Mouse (Mus musculus) megakaryocyte, embryonic 14.5 days (primary cell): Measurements from ENCODE around the gene Msln. TPM values are rescaled to one million over a fixed set of nuclear protein-coding genes. Genes with fewer than 3 reads are reported as not detected.
A peak's percentile ranks its signal among the peaks of the same experiment; 100 is the strongest.

Source experiments
- H3K27me3 ChIP-seq: replicated peaks from 2 replicates; pipeline ENCODE3; 2012; ENCODE audit warnings: inconsistent platforms
- H3K36me3 ChIP-seq: replicated peaks from 2 replicates; pipeline ENCODE3; 2012; ENCODE audit warnings: low read length, inconsistent platforms, mixed read lengths
- H3K4me1 ChIP-seq: 2 replicates; pipeline ENCODE4 v1.6.1; 2012; ENCODE audit warnings: inconsistent platforms
- H3K4me3 ChIP-seq: replicated peaks from 2 replicates; pipeline ENCODE3; 2012; ENCODE audit warnings: moderate library complexity, mild to moderate bottlenecking, inconsistent platforms
- H3K9me3 ChIP-seq: 2 replicates; pipeline ENCODE4 v1.6.1; 2012; ENCODE audit warnings: inconsistent platforms
- FLI1 ChIP-seq: IDR thresholded peaks from 2 replicates; pipeline ENCODE4 v1.6.1; 2012; ENCODE audit warnings: low read length, inconsistent platforms, mixed read lengths
- GATA1 ChIP-seq: IDR thresholded peaks from 3 replicates; pipeline ENCODE4 v1.6.1; 2012; ENCODE audit warnings: mixed read lengths, low read length, inconsistent platforms, borderline replicate concordance
- polyA plus RNA-seq: library from polyadenylated mRNA; stranded (reverse); fragments of >175 nt; gene quantifications from 2 replicates; pipeline ENCODE4 v1.2.3, GENCODE M21; 2012; ENCODE audit warnings: low replicate concordance; ENCODE audit not compliant: insufficient read depth

Msln gene
- polyA plus RNA-seq, 1 experiment: not detected

GRCm38 (mm10) chr17:25791843-25792527, 37.8 kb upstream of the Msln start:
- peak overlapping the region; percentile 95 for H3K4me3 ChIP-seq
- H3K4me1 ChIP-seq: peaks cover 63% of the 10 kb centered on the region
- peaks cover 20% of the 10 kb centered on the region for H3K27me3 ChIP-seq
- TF ChIP-seq GATA1: no peak
- H3K9me3 ChIP-seq: no peaks in the 10 kb centered on the region
- peaks cover 42% of the 10 kb centered on the region for H3K36me3 ChIP-seq

- Histone ChIP-seq H3K9me3 (no peaks in the 10 kb centered on the region), H3K27me3 (peaks cover 20% of the 10 kb centered on the region), H3K36me3 (peaks cover 42% of the 10 kb centered on the region), H3K4me3 (peak overlapping the region; percentile 95), H3K4me1 (peaks cover 61% of the 10 kb centered on the region)
- TF ChIP-seq GATA1 (no peak), FLI1 (no peak)
Measured at GRCm38 (mm10) chr17:25791320-25791842, 37.2 kb upstream of the Msln start.

GRCm38 (mm10) chr17:25786781-25787504, 32.8 kb upstream of the Msln start:
- Histone ChIP-seq H3K9me3 (no peaks in the 10 kb centered on the region), H3K4me1 (peaks cover 50% of the 10 kb centered on the region), H3K27me3 (peaks cover 3% of the 10 kb centered on the region), H3K4me3 (no peak overlapping the region), H3K36me3 (peaks cover 55% of the 10 kb centered on the region)
- no peak for TF ChIP-seq GATA1
- TF ChIP-seq FLI1: no peak

GRCm38 (mm10) chr17:25786280-25786679, 32.1 kb upstream of the Msln start, which contains the start of gene Ccdc78:
Gene Ccdc78 (plus strand): TSS chr17:25786580.
- Histone ChIP-seq H3K9me3 (no peaks in the 10 kb centered on the region), H3K4me1 (peaks cover 43% of the 10 kb centered on the region), H3K27me3 (peaks cover 3% of the 10 kb centered on the region), H3K36me3 (peaks cover 62% of the 10 kb centered on the region), H3K4me3 (peak within 1 kb of the TSS; percentile 98)
- TF ChIP-seq GATA1 (no peak), FLI1 (no peak)

- H3K27me3 ChIP-seq: no peaks in the 10 kb centered on the region
- H3K4me1 ChIP-seq: peaks cover 34% of the 10 kb centered on the region
- H3K9me3 ChIP-seq: no peaks in the 10 kb centered on the region
- peaks cover 65% of the 10 kb centered on the region for H3K36me3 ChIP-seq
- TF ChIP-seq FLI1: no peak
- TF ChIP-seq GATA1: no peak
- peak within 1 kb of the TSS; percentile 98 for H3K4me3 ChIP-seq
Measured at GRCm38 (mm10) chr17:25785281-25785745, 31.1 kb upstream of the Msln start, which contains the start of gene Haghl. Gene Haghl (minus strand): TSS chr17:25785673.

- peaks cover 68% of the 10 kb centered on the region for H3K36me3 ChIP-seq
- TF ChIP-seq FLI1 (no peak), GATA1 (no peak)
- H3K4me3 ChIP-seq: peak overlapping the region; percentile 98
Measured at GRCm38 (mm10) chr17:25783861-25784574, 29.8 kb upstream of the Msln start.

GRCm38 (mm10) chr17:25783086-25783485, 28.9 kb upstream of the Msln start:
- H3K9me3 ChIP-seq: no peaks in the 10 kb centered on the region
- no peak overlapping the region for H3K4me3 ChIP-seq
- H3K4me1 ChIP-seq: peaks cover 34% of the 10 kb centered on the region
- peaks cover 71% of the 10 kb centered on the region for H3K36me3 ChIP-seq
- no peak for TF ChIP-seq GATA1
- TF ChIP-seq FLI1: no peak
- H3K27me3 ChIP-seq: no peaks in the 10 kb centered on the region

More at GRCm38 (mm10) chr17:25783861-25784574, 29.8 kb upstream of the Msln start:
- no peaks in the 10 kb centered on the region for H3K27me3 ChIP-seq
- H3K9me3 ChIP-seq: no peaks in the 10 kb centered on the region
- H3K4me1 ChIP-seq: peaks cover 34% of the 10 kb centered on the region

GRCm38 (mm10) chr17:25781339-25781738, 27.2 kb upstream of the Msln start:
- peaks cover 32% of the 10 kb centered on the region for H3K4me1 ChIP-seq
- peaks cover 77% of the 10 kb centered on the region for H3K36me3 ChIP-seq
- TF ChIP-seq FLI1 (no peak), GATA1 (no peak)
- H3K4me3 ChIP-seq: no peak overlapping the region
- H3K9me3 ChIP-seq: no peaks in the 10 kb centered on the region
- no peaks in the 10 kb centered on the region for H3K27me3 ChIP-seq

GRCm38 (mm10) chr17:25777948-25778347, 23.8 kb upstream of the Msln start:
- Histone ChIP-seq H3K4me3 (no peak overlapping the region), H3K36me3 (peaks cover 73% of the 10 kb centered on the region), H3K27me3 (no peaks in the 10 kb centered on the region), H3K4me1 (peaks cover 29% of the 10 kb centered on the region), H3K9me3 (no peaks in the 10 kb centered on the region)
- TF ChIP-seq FLI1: no peak
